Mouse (Mus musculus) hindbrain, embryonic 10.5 days (tissue): ENCODE measurements around the gene Gm9573. TPM values are rescaled to one million over a fixed set of nuclear protein-coding genes. Genes with fewer than 3 reads are reported as not detected.

Experiments used
- DNase-seq: peaks from one replicate; pipeline ENCODE4 v3.0.0-alpha.2; 2017; ENCODE audit warnings: low spot score
- H3K27ac ChIP-seq: fragments of 300-500 bp; sonication (generic); 2 replicates; pipeline ENCODE4 v1.5.1; 2016; ENCODE audit warnings: mild to moderate bottlenecking, moderate library complexity
- H3K27me3 ChIP-seq: fragments of 300-500 bp; sonication (generic); 2 replicates; pipeline ENCODE4 v1.6.1; 2016; ENCODE audit warnings: mild to moderate bottlenecking; ENCODE audit not compliant: poor library complexity, insufficient read depth, severe bottlenecking
- H3K36me3 ChIP-seq: fragments of 300-500 bp; sonication (generic); 2 replicates; pipeline ENCODE4 v1.6.1; 2016; ENCODE audit warnings: mild to moderate bottlenecking, moderate library complexity
- H3K4me1 ChIP-seq: fragments of 300-500 bp; sonication (generic); replicated peaks from 2 replicates; pipeline ENCODE4 v1.6.1; 2016; ENCODE audit warnings: mild to moderate bottlenecking
- H3K4me3 ChIP-seq: fragments of 300-500 bp; sonication (generic); 2 replicates; pipeline ENCODE4 v1.5.1; 2016; ENCODE audit warnings: mild to moderate bottlenecking, moderate library complexity
- H3K9me3 ChIP-seq: fragments of 300-500 bp; sonication (generic); 2 replicates; pipeline ENCODE4 v1.6.1; 2016; ENCODE audit warnings: mild to moderate bottlenecking, moderate library complexity
- WGBS: fragments of 180-500 bp; shearing (Covaris S2); methylation state at CpG from one replicate; pipeline ENCODE4 v1.1.7; 2016; 5-methylcytosine and 5-hydroxymethylcytosine counted together
- polyA plus RNA-seq: library from polyadenylated mRNA; unstranded; fragments of >200 nt; fragmentation: Nextera tagmentation; extraction: Ambion mirVana; gene quantifications from 2 replicates; pipeline ENCODE4 v1.2.1, GENCODE M21; 2016

The Gm9573 gene
- not detected in 2 replicates for polyA plus RNA-seq

GRCm38 (mm10) chr17:35626537-35626936 is at the start of gene Gm9573:
Gene Gm9573 (minus strand): TSS chr17:35626637.
- Histone ChIP-seq H3K27ac (no peak within 1 kb of the TSS), H3K36me3 (no peaks in the 10 kb centered on the region), H3K4me1 (no peaks in the 10 kb centered on the region), H3K4me3 (no peak within 1 kb of the TSS), H3K9me3 (no peaks in the 10 kb centered on the region), H3K27me3 (no peaks in the 10 kb centered on the region)
- WGBS, result 86% methylated on average over 7 of the region's 7 CpGs
- DNase-seq, result no peak

- Histone ChIP-seq H3K27me3 (no peaks in the 10 kb centered on the region), H3K36me3 (peaks cover 20% of the 10 kb centered on the region), H3K4me3 (peak within 1 kb of the TSS; percentile 77), H3K27ac (peak within 1 kb of the TSS; percentile 89), H3K9me3 (no peaks in the 10 kb centered on the region), H3K4me1 (peaks cover 13% of the 10 kb centered on the region)
- peak; percentile 82 for DNase-seq
- WGBS, result 2% methylated on average over 23 of the region's 23 CpGs
Measured at GRCm38 (mm10) chr17:35673416-35674035, 47.1 kb upstream of the Gm9573 start, which contains the start of gene Gtf2h4. Gene Gtf2h4 (minus strand): TSS chr17:35673739.

- Histone ChIP-seq H3K27me3 (no peaks in the 10 kb centered on the region), H3K4me1 (peaks cover 21% of the 10 kb centered on the region), H3K9me3 (no peaks in the 10 kb centered on the region), H3K27ac (no peak overlapping the region), H3K36me3 (peaks cover 20% of the 10 kb centered on the region), H3K4me3 (peak overlapping the region; percentile 77)
- 89% methylated on average over 6 of the region's 6 CpGs for WGBS
- no peak for DNase-seq
Measured at GRCm38 (mm10) chr17:35672527-35672926, 46.1 kb upstream of the Gm9573 start.

GRCm38 (mm10) chr17:35671846-35672245 is 45.4 kb upstream of the Gm9573 start:
- DNase-seq, result no peak
- 86% methylated on average over 6 of the region's 6 CpGs for WGBS
- peaks cover 25% of the 10 kb centered on the region for H3K4me1 ChIP-seq
- no peaks in the 10 kb centered on the region for H3K27me3 ChIP-seq
- H3K27ac ChIP-seq, result no peak overlapping the region
- H3K9me3 ChIP-seq, result no peaks in the 10 kb centered on the region
- H3K36me3 ChIP-seq, result peaks cover 20% of the 10 kb centered on the region
- no peak overlapping the region for H3K4me3 ChIP-seq

GRCm38 (mm10) chr17:35669731-35670130 is 43.3 kb upstream of the Gm9573 start:
- peaks cover 32% of the 10 kb centered on the region for H3K36me3 ChIP-seq
- no peaks in the 10 kb centered on the region for H3K9me3 ChIP-seq
- H3K27me3 ChIP-seq, result no peaks in the 10 kb centered on the region
- no peak for DNase-seq
- no peak overlapping the region for H3K27ac ChIP-seq
- H3K4me1 ChIP-seq, result peaks cover 36% of the 10 kb centered on the region
- H3K4me3 ChIP-seq, result no peak overlapping the region
- 93% methylated on average over 9 of the region's 9 CpGs for WGBS

- H3K36me3 ChIP-seq, result peaks cover 51% of the 10 kb centered on the region
- H3K4me1 ChIP-seq, result peaks cover 25% of the 10 kb centered on the region
- no peaks in the 10 kb centered on the region for H3K9me3 ChIP-seq
- H3K27me3 ChIP-seq, result no peaks in the 10 kb centered on the region
- peak; percentile 97 for DNase-seq
- H3K4me3 ChIP-seq, result peak within 1 kb of the TSS; percentile 69
- under 1% methylated on average over 61 of the region's 61 CpGs for WGBS
- H3K27ac ChIP-seq, result peak within 1 kb of the TSS; percentile 93
Measured at GRCm38 (mm10) chr17:35667334-35668065, 41.1 kb upstream of the Gm9573 start, which contains the start of gene Vars2. Gene Vars2 (minus strand): TSS chr17:35667592.

- Histone ChIP-seq H3K27me3 (no peaks in the 10 kb centered on the region), H3K9me3 (no peaks in the 10 kb centered on the region), H3K4me3 (peak overlapping the region; percentile 69), H3K36me3 (peaks cover 55% of the 10 kb centered on the region), H3K27ac (peak overlapping the region; percentile 93), H3K4me1 (peaks cover 24% of the 10 kb centered on the region)
- peak; percentile 76 for DNase-seq
- 6% methylated on average over 13 of the region's 13 CpGs for WGBS
Measured at GRCm38 (mm10) chr17:35666851-35667256, 40.4 kb upstream of the Gm9573 start.

GRCm38 (mm10) chr17:35665957-35666515 is 39.6 kb upstream of the Gm9573 start:
- no peak for DNase-seq
- H3K27me3 ChIP-seq, result no peaks in the 10 kb centered on the region
- no peaks in the 10 kb centered on the region for H3K9me3 ChIP-seq
- no peak overlapping the region for H3K4me3 ChIP-seq
- H3K27ac ChIP-seq, result peak overlapping the region; percentile 53
- peaks cover 61% of the 10 kb centered on the region for H3K36me3 ChIP-seq
- 80% methylated on average over 17 of the region's 17 CpGs for WGBS
- peaks cover 24% of the 10 kb centered on the region for H3K4me1 ChIP-seq

- no peak for DNase-seq
- WGBS, result 88% methylated on average over 2 of the region's 2 CpGs
Measured at GRCm38 (mm10) chr17:35653086-35653485, 26.6 kb upstream of the Gm9573 start.

GRCm38 (mm10) chr17:35649429-35649828 is 23.0 kb upstream of the Gm9573 start:
- Histone ChIP-seq H3K27ac (no peak overlapping the region), H3K4me1 (no peaks in the 10 kb centered on the region; the same call in 1 of the 2 replicates)
- WGBS, result 85% methylated on average over 2 of the region's 2 CpGs

More at GRCm38 (mm10) chr17:35653086-35653485, 26.6 kb upstream of the Gm9573 start:
- peaks cover 39% of the 10 kb centered on the region for H3K36me3 ChIP-seq
- H3K4me1 ChIP-seq, result peaks cover 5% of the 10 kb centered on the region; the same call in 1 of the 2 replicates
- 0 out of 2 replicates have a peak overlapping the region, but pooled peaks have one; percentile 6 for H3K27ac ChIP-seq
- H3K4me3 ChIP-seq, result no peak overlapping the region
- no peaks in the 10 kb centered on the region for H3K9me3 ChIP-seq
- no peaks in the 10 kb centered on the region for H3K27me3 ChIP-seq

GRCm38 (mm10) chr17:35643609-35644236 is 17.3 kb upstream of the Gm9573 start, which contains the start of gene Mucl3:
Gene Mucl3 (minus strand): TSS chr17:35643695.
- 0 out of 2 replicates have a peak, but pooled peaks cover 2% of the 10 kb centered on the region for H3K4me1 ChIP-seq
- WGBS, result 74% methylated on average over 13 of the region's 13 CpGs
- no peaks in the 10 kb centered on the region for H3K9me3 ChIP-seq

More at GRCm38 (mm10) chr17:35649429-35649828, 23.0 kb upstream of the Gm9573 start:
- H3K9me3 ChIP-seq, result no peaks in the 10 kb centered on the region
- peaks cover 2% of the 10 kb centered on the region; the same call in 1 of the 2 replicates for H3K36me3 ChIP-seq
- no peak overlapping the region for H3K4me3 ChIP-seq
- no peaks in the 10 kb centered on the region for H3K27me3 ChIP-seq
- DNase-seq, result no peak

GRCm38 (mm10) chr17:35639352-35639751 is 12.9 kb upstream of the Gm9573 start:
- no peak overlapping the region for H3K4me3 ChIP-seq
- no peak overlapping the region for H3K27ac ChIP-seq
- no peak for DNase-seq
- H3K9me3 ChIP-seq, result no peaks in the 10 kb centered on the region
- WGBS, result 84% methylated on average over 6 of the region's 6 CpGs
- peaks cover 14% of the 10 kb centered on the region; the same call in 1 of the 2 replicates for H3K27me3 ChIP-seq
- H3K4me1 ChIP-seq, result peaks cover 14% of the 10 kb centered on the region
- no peaks in the 10 kb centered on the region for H3K36me3 ChIP-seq

More at GRCm38 (mm10) chr17:35643609-35644236, 17.3 kb upstream of the Gm9573 start, which contains the start of gene Mucl3:
- Histone ChIP-seq H3K36me3 (no peaks in the 10 kb centered on the region), H3K27ac (no peak within 1 kb of the TSS), H3K4me3 (no peak within 1 kb of the TSS), H3K27me3 (no peaks in the 10 kb centered on the region)
- no peak for DNase-seq
